Mouse (Mus musculus): ENCODE data around the gene Nxpe5. TPM values are rescaled to one million over a fixed set of nuclear protein-coding genes. Genes with fewer than 3 reads are reported as not detected.

The Nxpe5 gene
- 2.2 TPM for polyA plus RNA-seq (2021)

GRCm38 (mm10) chr5:138225700-138226099 is at the start of gene Nxpe5:
TSS of gene Nxpe5 (plus strand) at chr5:138225898.
- POLR2A ChIA-PET = interaction anchor here (1.1 kb wide), 1 partner anchor 29 kb away, joined by 3 read pairs; the partner anchor contains the start of gene Lamtor4
- CTCF ChIA-PET = interaction anchor here (0.8 to 1.6 kb wide), 3 partner anchors 9 to 26 kb away, joined by 3 to 7 read pairs (median 3); no protein-coding TSS in a partner anchor
- in situ Hi-C loops (cut with MboI; ENCODE audit: low pct_unique_long_range_greater_than_20kb) = loop anchor here (10.0 kb wide), 1 partner anchor 299 kb away; no protein-coding TSS in a partner anchor
- ATAC-seq = no peak
- no peak for TF ChIP-seq CTCF (IDR thresholded peaks at IDR 0.05)
- no peaks in the 10 kb centered on the region for H3K27me3 ChIP-seq
- DNase-seq (ENCODE audit: low read depth, low spot score) = no peak

- DNase-seq (ENCODE audit: low read depth, low spot score) (peak; percentile 96), ATAC-seq (peak; percentile 55)
- ChIA-PET POLR2A (interaction anchor here (0.6 to 1.3 kb wide), 4 partner anchors 15 to 377 kb away, joined by 3 to 5 read pairs (median 3); partner anchors contain the start of gene Mcm7), CTCF (interaction anchor here (1.4 kb wide), 1 partner anchor 12 kb away, joined by 3 read pairs; no protein-coding TSS in a partner anchor)
- in situ Hi-C loops (cut with MboI; ENCODE audit: low pct_unique_long_range_greater_than_20kb) = no loop called here
- no peak for TF ChIP-seq CTCF (IDR thresholded peaks at IDR 0.05)
- H3K27me3 ChIP-seq = no peaks in the 10 kb centered on the region
Measured at GRCm38 (mm10) chr5:138186950-138187638, 38.6 kb upstream of the Nxpe5 start, which contains the start of the genes Taf6 and Cnpy4. TSS of gene Taf6 (minus strand) at chr5:138187451. TSS of gene Cnpy4 (plus strand) at chr5:138187485.

- TF ChIP-seq CTCF (IDR thresholded peaks at IDR 0.05) = no peak
- ChIA-PET POLR2A (interaction anchor here (0.6 kb wide), 2 partner anchors 15 to 70 kb away, joined by 3 read pairs; partner anchors contain the start of gene Mcm7), CTCF (interaction anchor here (1.4 kb wide), 1 partner anchor 13 kb away, joined by 3 read pairs; no protein-coding TSS in a partner anchor)
- in situ Hi-C loops (cut with MboI; ENCODE audit: low pct_unique_long_range_greater_than_20kb) = no loop called here
- ATAC-seq (peak; percentile 74), DNase-seq (ENCODE audit: low read depth, low spot score) (peak; percentile 61)
- H3K27me3 ChIP-seq = no peaks in the 10 kb centered on the region
Measured at GRCm38 (mm10) chr5:138187661-138188306, 37.9 kb upstream of the Nxpe5 start.

- DNase-seq (ENCODE audit: low read depth, low spot score) = peak; percentile 87
- CTCF ChIA-PET = interaction anchor here (1.0 to 1.5 kb wide), 4 partner anchors 12 to 109 kb away, joined by 3 to 4 read pairs (median 3); partner anchors contain the start of gene Zkscan1
- no peaks in the 10 kb centered on the region for H3K27me3 ChIP-seq
- peak; percentile 72 for ATAC-seq
- in situ Hi-C loops (cut with MboI; ENCODE audit: low pct_unique_long_range_greater_than_20kb) = no loop called here
- no peak for TF ChIP-seq CTCF (IDR thresholded peaks at IDR 0.05)
- POLR2A ChIA-PET = no interaction called here
Measured at GRCm38 (mm10) chr5:138193771-138194727, 31.6 kb upstream of the Nxpe5 start, which contains the start of gene Mblac1. TSS of gene Mblac1 (plus strand) at chr5:138194314.

- ChIA-PET POLR2A (no interaction called here), CTCF (interaction anchor here (1.1 kb wide), 1 partner anchor 13 kb away, joined by 3 read pairs; no protein-coding TSS in a partner anchor)
- ATAC-seq (no peak), DNase-seq (ENCODE audit: low read depth, low spot score) (no peak)
- TF ChIP-seq CTCF (IDR thresholded peaks at IDR 0.05) = no peak
- in situ Hi-C loops (cut with MboI; ENCODE audit: low pct_unique_long_range_greater_than_20kb) = no loop called here
- H3K27me3 ChIP-seq = no peaks in the 10 kb centered on the region
Measured at GRCm38 (mm10) chr5:138194755-138195345, 30.8 kb upstream of the Nxpe5 start.

- in situ Hi-C loops (cut with MboI; ENCODE audit: low pct_unique_long_range_greater_than_20kb) = no loop called here
- TF ChIP-seq CTCF (IDR thresholded peaks at IDR 0.05) = no peak
- ChIA-PET CTCF (no interaction called here), POLR2A (no interaction called here)
- DNase-seq (ENCODE audit: low read depth, low spot score) (no peak), ATAC-seq (no peak)
- no peaks in the 10 kb centered on the region for H3K27me3 ChIP-seq
Measured at GRCm38 (mm10) chr5:138195463-138195862, 30.2 kb upstream of the Nxpe5 start.

- ChIA-PET CTCF (interaction anchor here (0.9 to 1.6 kb wide), 3 partner anchors 20 to 27 kb away, joined by 3 to 6 read pairs (median 3); partner anchors contain the start of gene Nxpe5), POLR2A (no interaction called here)
- in situ Hi-C loops (cut with MboI; ENCODE audit: low pct_unique_long_range_greater_than_20kb) = no loop called here
- peak; percentile 72 for TF ChIP-seq CTCF (IDR thresholded peaks at IDR 0.05)
- no peak for ATAC-seq
- no peak for DNase-seq (ENCODE audit: low read depth, low spot score)
- no peaks in the 10 kb centered on the region for H3K27me3 ChIP-seq
Measured at GRCm38 (mm10) chr5:138199576-138199975, 26.1 kb upstream of the Nxpe5 start.

- ChIA-PET POLR2A (no interaction called here), CTCF (interaction anchor here (1.0 to 2.9 kb wide), 3 partner anchors 17 to 50 kb away, joined by 3 to 10 read pairs (median 4); no protein-coding TSS in a partner anchor)
- in situ Hi-C loops (cut with MboI; ENCODE audit: low pct_unique_long_range_greater_than_20kb) = loop anchor here (10.0 kb wide), 1 partner anchor 353 kb away; no protein-coding TSS in a partner anchor
- ATAC-seq (no peak), DNase-seq (ENCODE audit: low read depth, low spot score) (no peak)
- TF ChIP-seq CTCF (IDR thresholded peaks at IDR 0.05) = no peak
- no peaks in the 10 kb centered on the region for H3K27me3 ChIP-seq
Measured at GRCm38 (mm10) chr5:138202086-138202485, 23.6 kb upstream of the Nxpe5 start.

- ChIA-PET POLR2A (no interaction called here), CTCF (interaction anchor here (0.9 to 2.3 kb wide), 4 partner anchors 9 to 45 kb away, joined by 3 to 14 read pairs (median 8); partner anchors contain the start of gene Mblac1)
- TF ChIP-seq CTCF (IDR thresholded peaks at IDR 0.05) = no peak
- ATAC-seq = peak; percentile 46
- H3K27me3 ChIP-seq = no peaks in the 10 kb centered on the region
- no peak for DNase-seq (ENCODE audit: low read depth, low spot score)
- in situ Hi-C loops (cut with MboI; ENCODE audit: low pct_unique_long_range_greater_than_20kb) = loop anchor here (5.0 to 10.0 kb wide), 2 partner anchors 45 to 348 kb away; no protein-coding TSS in a partner anchor
Measured at GRCm38 (mm10) chr5:138207253-138207652, 18.4 kb upstream of the Nxpe5 start.
